Mouse (Mus musculus) kidney, adult 2 months (tissue): ENCODE data around the gene Lrguk. TPM values are rescaled to one million over a fixed set of nuclear protein-coding genes. Genes with fewer than 3 reads are reported as not detected.

ENCODE experiments used
- DNase-seq: peaks from one replicate; pipeline ENCODE4 v3.0.0; 2021
- H3K27ac ChIP-seq: fragments of 200-500 bp; 2 replicates; pipeline ENCODE4 v1.5.1; 2012; ENCODE audit warnings: low read depth, low read length, control low read depth, inconsistent platforms; ENCODE audit not compliant: insufficient read depth
- H3K27me3 ChIP-seq: fragments of 200-500 bp; replicated peaks from 2 replicates; pipeline ENCODE4 v1.6.1; 2012; ENCODE audit warnings: mild to moderate bottlenecking, moderate library complexity, low read length, inconsistent platforms; ENCODE audit not compliant: control insufficient read depth, insufficient read depth
- H3K36me3 ChIP-seq: fragments of 200-500 bp; 2 replicates; pipeline ENCODE4 v1.6.1; 2012; ENCODE audit warnings: mild to moderate bottlenecking, moderate library complexity, low read length, inconsistent platforms; ENCODE audit not compliant: control insufficient read depth, insufficient read depth
- H3K4me1 ChIP-seq: fragments of 200-500 bp; 2 replicates; pipeline ENCODE4 v1.6.1; 2011; ENCODE audit warnings: low read length; ENCODE audit not compliant: control insufficient read depth, insufficient read depth
- H3K4me3 ChIP-seq: fragments of 200-500 bp; 2 replicates; pipeline ENCODE4 v1.5.1; 2011; ENCODE audit warnings: mild to moderate bottlenecking, low read depth, low read length, control low read depth; ENCODE audit not compliant: insufficient read depth
- CTCF ChIP-seq: fragments of 200-500 bp; conservative IDR thresholded peaks from 2 replicates; pipeline ENCODE4 v1.5.1; 2011; ENCODE audit warnings: low read depth, mild to moderate bottlenecking, control low read depth, low read length, moderate library complexity, mixed read lengths; ENCODE audit not compliant: insufficient read depth, insufficient read length
- POLR2A ChIP-seq: fragments of 200-500 bp; IDR thresholded peaks from one replicate; pipeline ENCODE4 v1.6.1; 2011; ENCODE audit warnings: low read depth, low read length, control low read depth
- WGBS: fragments of 180-500 bp; shearing (Covaris S2); methylation state at CpG from one replicate; pipeline ENCODE4 v1.1.7; 2018; 5-methylcytosine and 5-hydroxymethylcytosine counted together
- polyA plus RNA-seq: library from polyadenylated mRNA; depleted of rRNA; stranded (reverse); fragments of >200 nt; gene quantifications from 2 replicates; pipeline ENCODE4 v1.2.3, GENCODE M21; 2012

The Lrguk gene
- polyA plus RNA-seq, 1 experiment: 0.27 TPM

GRCm38 (mm10) chr6:34096274-34096673 is 67.0 kb downstream of the Lrguk start:
- TF ChIP-seq POLR2A: no peak
- TF ChIP-seq CTCF: no peak
- DNase-seq: no peak
- WGBS: 76% methylated on average over 6 of the region's 6 CpGs
- Histone ChIP-seq H3K4me1 (peaks cover 3% of the 10 kb centered on the region), H3K27me3 (no peaks in the 10 kb centered on the region), H3K27ac (no peak overlapping the region), H3K36me3 (no peaks in the 10 kb centered on the region), H3K4me3 (no peak overlapping the region)

GRCm38 (mm10) chr6:34096905-34097304 is 67.7 kb downstream of the Lrguk start:
- TF ChIP-seq POLR2A (no peak), CTCF (no peak)
- Histone ChIP-seq H3K27me3 (no peaks in the 10 kb centered on the region), H3K4me1 (peaks cover 3% of the 10 kb centered on the region), H3K36me3 (no peaks in the 10 kb centered on the region), H3K27ac (no peak overlapping the region), H3K4me3 (no peak overlapping the region)
- no peak for DNase-seq
- WGBS: 95% methylated on average over 4 of the region's 4 CpGs

GRCm38 (mm10) chr6:34099725-34100124 is 70.5 kb downstream of the Lrguk start:
- Histone ChIP-seq H3K27ac (no peak overlapping the region), H3K4me3 (no peak overlapping the region), H3K27me3 (no peaks in the 10 kb centered on the region), H3K36me3 (no peaks in the 10 kb centered on the region), H3K4me1 (peaks cover 3% of the 10 kb centered on the region)
- 83% methylated on average over 6 of the region's 6 CpGs for WGBS
- no peak for DNase-seq
- no peak for TF ChIP-seq CTCF
- no peak for TF ChIP-seq POLR2A

- WGBS: 82% methylated on average over 15 of the region's 15 CpGs
- no peak overlapping the region for H3K27ac ChIP-seq
- H3K27me3 ChIP-seq: no peaks in the 10 kb centered on the region
- H3K36me3 ChIP-seq: no peaks in the 10 kb centered on the region
- H3K4me1 ChIP-seq: no peaks in the 10 kb centered on the region
- no peak for DNase-seq
- TF ChIP-seq POLR2A (no peak), CTCF (no peak)
- no peak overlapping the region for H3K4me3 ChIP-seq
These were observed 72.5 kb downstream of the Lrguk start for GRCm38 (mm10) chr6:34101531-34102396.

- Histone ChIP-seq H3K4me3 (no peak overlapping the region), H3K4me1 (no peaks in the 10 kb centered on the region), H3K27me3 (no peaks in the 10 kb centered on the region), H3K27ac (no peak overlapping the region), H3K36me3 (no peaks in the 10 kb centered on the region)
- 76% methylated on average over 17 of the region's 17 CpGs for WGBS
- no peak for DNase-seq
- TF ChIP-seq CTCF (no peak), POLR2A (no peak)
These were observed 74.1 kb downstream of the Lrguk start for GRCm38 (mm10) chr6:34103251-34103920.

- Histone ChIP-seq H3K4me3 (no peak overlapping the region), H3K27ac (no peak overlapping the region; the same call in 1 of the 2 replicates), H3K36me3 (no peaks in the 10 kb centered on the region), H3K4me1 (peaks cover 3% of the 10 kb centered on the region; the same call in 1 of the 2 replicates), H3K27me3 (no peaks in the 10 kb centered on the region)
- peak; percentile 76 for DNase-seq
- no peak for TF ChIP-seq POLR2A
- TF ChIP-seq CTCF: no peak
- 40% methylated on average over 10 of the region's 10 CpGs for WGBS
These were observed 81.3 kb downstream of the Lrguk start for GRCm38 (mm10) chr6:34110571-34110970.

- no peak for TF ChIP-seq CTCF
- TF ChIP-seq POLR2A: no peak
- DNase-seq: no peak
- Histone ChIP-seq H3K4me3 (no peak overlapping the region), H3K4me1 (peaks cover 3% of the 10 kb centered on the region; the same call in 1 of the 2 replicates), H3K36me3 (no peaks in the 10 kb centered on the region), H3K27ac (no peak overlapping the region), H3K27me3 (no peaks in the 10 kb centered on the region)
- 82% methylated on average over 6 of the region's 6 CpGs for WGBS
These were observed 82.2 kb downstream of the Lrguk start for GRCm38 (mm10) chr6:34111406-34111805.
